Mouse (Mus musculus): ENCODE results near the gene Nceh1. TPM values are rescaled to one million over a fixed set of nuclear protein-coding genes. Genes with fewer than 3 reads are reported as not detected.

The Nceh1 gene
- total and polyA plus RNA-seq, 3 experiments, result 8.2 to 9.3 TPM; not detected in 1

DNA sequence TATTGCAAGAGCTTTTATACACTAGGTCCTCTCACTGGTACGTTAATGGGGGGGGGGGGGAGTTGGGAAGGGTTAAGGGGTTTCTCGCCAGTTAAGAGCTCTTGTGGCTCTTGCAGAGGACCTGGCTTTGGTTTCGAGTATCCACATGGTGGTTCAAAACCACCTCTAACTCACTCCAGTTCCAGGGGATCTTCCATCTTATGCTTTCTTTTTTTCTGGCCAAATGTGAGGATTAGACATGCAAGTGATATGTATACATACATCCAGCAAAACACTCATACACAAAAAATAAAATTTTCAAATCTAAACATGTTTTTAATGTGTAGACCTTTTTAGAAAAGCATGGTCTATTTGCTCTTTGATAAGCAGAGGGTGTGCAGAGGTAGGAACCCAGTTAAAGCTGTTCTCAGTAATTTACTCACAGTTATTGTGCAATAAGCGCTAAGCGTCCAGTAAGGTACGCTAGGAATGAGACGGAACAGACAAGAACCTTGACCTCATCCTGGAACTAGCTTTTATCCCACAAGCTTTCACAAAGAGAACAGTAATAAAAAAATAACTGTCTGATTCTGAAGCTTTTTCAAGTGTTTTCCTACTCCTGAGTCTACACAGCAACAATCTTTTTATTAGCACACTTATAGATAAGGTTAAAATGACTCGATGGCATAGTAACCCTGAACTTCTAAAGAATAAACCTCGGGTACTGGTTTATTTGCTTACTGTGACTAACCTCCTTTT is 26.7 kb upstream of the Nceh1 start:
- H3K9me3 ChIP-seq (replicated peaks; ENCODE audit: insufficient read depth, low read length), result no peaks in the 10 kb centered on the region
- TF ChIP-seq NELFE (IDR thresholded peaks at IDR 0.05; ENCODE audit: low read depth, low read length) (no peak), ZKSCAN1 (IDR thresholded peaks at IDR 0.05; ENCODE audit: low read depth, low read length) (no peak), USF1 (IDR thresholded peaks at IDR 0.05; ENCODE audit: low read depth, low read length) (no peak), TCF12 (IDR thresholded peaks at IDR 0.05; ENCODE audit: low read depth, low read length) (no peak), POLR2AphosphoS2 (IDR thresholded peaks at IDR 0.05; ENCODE audit: low read length) (no peak), KAT2A (conservative IDR thresholded peaks at IDR 0.05; ENCODE audit: low read depth, low read length) (no peak), CHD1 (IDR thresholded peaks at IDR 0.05; ENCODE audit: low read depth, low read length) (no peak), SIN3A (IDR thresholded peaks at IDR 0.05; ENCODE audit: low read length) (no peak), MAZ (IDR thresholded peaks at IDR 0.05; ENCODE audit: low read depth, low read length) (no peak), POLR2AphosphoS5 (IDR thresholded peaks at IDR 0.05; ENCODE audit: borderline replicate concordance, low read depth, low read length) (no peak), MYB (IDR thresholded peaks at IDR 0.05; ENCODE audit: low read depth, low read length) (no peak), GATA1 (IDR thresholded peaks at IDR 0.05; ENCODE audit: low read depth, low read length) (no peak), HCFC1 (IDR thresholded peaks at IDR 0.05; ENCODE audit: low read depth, low read length) (no peak), MEF2A (IDR thresholded peaks at IDR 0.05; ENCODE audit: extremely low read depth, insufficient replicate concordance, low read depth, low read length, poor library complexity, severe bottlenecking) (no peak), ZNF384 (IDR thresholded peaks at IDR 0.05; ENCODE audit: low read depth, low read length) (no peak)
- no peak overlapping the region for H3K27ac ChIP-seq (ENCODE audit: control insufficient read depth, low read depth, low read length)
- H3K4me1 ChIP-seq (ENCODE audit: control insufficient read depth in 1 of 2, insufficient read depth in 2 of 2, low read length in 2 of 2), result peaks cover 9 to 21% of the 10 kb centered on the region in 2 experiments
- no peak overlapping the region for H3K9ac ChIP-seq (ENCODE audit: control insufficient read depth, low read depth, low read length, poor library complexity, severe bottlenecking)
- peaks cover 21% of the 10 kb centered on the region for H3K79me2 ChIP-seq (ENCODE audit: control insufficient read depth, insufficient read depth, low read length, poor library complexity)
- no peak for DNase-seq (ENCODE audit: low read depth, low spot score)
- no peaks in the 10 kb centered on the region for H3K27me3 ChIP-seq (ENCODE audit: control insufficient read depth in 1 of 2, insufficient read depth in 2 of 2, low read length in 2 of 2)
- no peak overlapping the region for H3K4me3 ChIP-seq (ENCODE audit: control insufficient read depth in 1 of 2, insufficient read depth in 1 of 2, low read depth in 2 of 2, low read length in 2 of 2)
- H3K36me3 ChIP-seq (ENCODE audit: control insufficient read depth in 1 of 2, insufficient read depth in 2 of 2, low read length in 2 of 2), result peaks cover 0 to 27% of the 10 kb centered on the region in 2 experiments; a peak in 2 of 4 replicates

DNA sequence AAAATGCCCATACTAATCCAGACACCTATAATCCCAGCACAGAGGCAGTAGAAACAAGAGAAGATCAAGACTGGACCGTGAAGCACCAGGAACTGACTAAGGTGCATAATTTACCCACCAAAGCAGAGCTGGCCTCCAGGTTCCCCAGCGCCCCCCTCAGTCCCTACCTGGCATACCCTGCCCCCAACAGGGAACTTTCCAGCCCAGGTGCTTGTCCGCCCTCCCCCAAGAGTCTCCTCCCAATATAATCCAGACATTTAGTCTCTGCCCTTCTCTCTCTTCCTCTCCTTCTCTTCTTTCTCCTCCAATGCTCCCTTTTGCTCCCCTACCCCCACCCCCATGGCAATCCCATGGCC is 26.2 kb upstream of the Nceh1 start:
- TF ChIP-seq KAT2A (conservative IDR thresholded peaks at IDR 0.05; ENCODE audit: low read depth, low read length) (no peak), GABPA (IDR thresholded peaks at IDR 0.05; ENCODE audit: low read depth, low read length) (no peak), CTCF (IDR thresholded peaks at IDR 0.05 in 2 of 3, conservative IDR thresholded peaks at IDR 0.05 in 1 of 3; ENCODE audit: control insufficient read depth in 1 of 3, insufficient read depth in 1 of 3, low read depth in 2 of 3, low read length in 3 of 3, poor library complexity in 1 of 3, severe bottlenecking in 1 of 3) (no peak), TCF12 (IDR thresholded peaks at IDR 0.05; ENCODE audit: low read depth, low read length) (no peak), MAZ (IDR thresholded peaks at IDR 0.05; ENCODE audit: low read depth, low read length) (no peak), MYB (IDR thresholded peaks at IDR 0.05; ENCODE audit: low read depth, low read length) (no peak), RCOR1 (IDR thresholded peaks at IDR 0.05; ENCODE audit: low read depth, low read length) (no peak), POLR2AphosphoS5 (IDR thresholded peaks at IDR 0.05; ENCODE audit: borderline replicate concordance, low read depth, low read length) (no peak), HCFC1 (IDR thresholded peaks at IDR 0.05; ENCODE audit: low read depth, low read length) (no peak), NRF1 (IDR thresholded peaks at IDR 0.05; ENCODE audit: insufficient read depth, low read depth, low read length, poor library complexity, severe bottlenecking) (no peak), ZNF384 (IDR thresholded peaks at IDR 0.05; ENCODE audit: low read depth, low read length) (no peak), BHLHE40 (IDR thresholded peaks at IDR 0.05; ENCODE audit: borderline replicate concordance, low read depth, low read length) (no peak), SMC3 (IDR thresholded peaks at IDR 0.05; ENCODE audit: low read depth, low read length) (no peak), USF1 (IDR thresholded peaks at IDR 0.05; ENCODE audit: low read depth, low read length) (no peak), UBTF (IDR thresholded peaks at IDR 0.05; ENCODE audit: borderline replicate concordance, insufficient read depth, low read depth, low read length) (no peak)

More for the DNA sequence above, 26.2 kb upstream of the Nceh1 start:
- Histone ChIP-seq H3K9ac (ENCODE audit: control insufficient read depth, low read depth, low read length, poor library complexity, severe bottlenecking) (no peak overlapping the region), H3K79me2 (ENCODE audit: control insufficient read depth, insufficient read depth, low read length, poor library complexity) (peaks cover 18% of the 10 kb centered on the region), H3K4me1 (ENCODE audit: control insufficient read depth in 1 of 2, insufficient read depth in 2 of 2, low read length in 2 of 2) (peaks cover 9 to 21% of the 10 kb centered on the region in 2 experiments), H3K27ac (ENCODE audit: control insufficient read depth, low read depth, low read length) (no peak overlapping the region), H3K9me3 (replicated peaks; ENCODE audit: insufficient read depth, low read length) (no peaks in the 10 kb centered on the region), H3K4me3 (ENCODE audit: control insufficient read depth in 1 of 2, insufficient read depth in 1 of 2, low read depth in 2 of 2, low read length in 2 of 2) (no peak overlapping the region), H3K36me3 (ENCODE audit: control insufficient read depth in 1 of 2, insufficient read depth in 2 of 2, low read length in 2 of 2) (peaks cover 0 to 24% of the 10 kb centered on the region in 2 experiments; a peak in 2 of 4 replicates), H3K27me3 (ENCODE audit: control insufficient read depth in 1 of 2, insufficient read depth in 2 of 2, low read length in 2 of 2) (no peaks in the 10 kb centered on the region)
- no peak for DNase-seq (ENCODE audit: low read depth, low spot score)

Data from MEL (cell line).